Mouse (Mus musculus) kidney, postnatal 36 days (tissue): ENCODE results near the gene Arhgap18.
"Not testable (repeated sequence)": the region's sequence is repeated elsewhere in the genome, so short reads cannot be mapped to it uniquely, and the experiment has no call there.

Experiments
- DNase-seq, 2 experiments: peaks; one replicate each; pipeline ENCODE4 v3.0.0; 2021 to 2022; ENCODE audit warnings: mixed read lengths in 2 of 2

The Arhgap18 gene

GRCm38 (mm10) chr10:26912112-26912797, 159.0 kb downstream of the Arhgap18 start:
- no peak for DNase-seq

- no peak for DNase-seq
These were observed 159.6 kb downstream of the Arhgap18 start for GRCm38 (mm10) chr10:26912807-26913206.

GRCm38 (mm10) chr10:26919307-26919977, 166.2 kb downstream of the Arhgap18 start:
- DNase-seq, result peak; percentile 66 to 69

GRCm38 (mm10) chr10:26920383-26920979, 167.3 kb downstream of the Arhgap18 start:
- peak; percentile 59 to 85 for DNase-seq

- DNase-seq, result not testable (repeated sequence)
These were observed 182.8 kb downstream of the Arhgap18 start for GRCm38 (mm10) chr10:26936056-26936455.

GRCm38 (mm10) chr10:26938464-26938863, 185.2 kb downstream of the Arhgap18 start:
- DNase-seq, result not testable (repeated sequence)

- no peak for DNase-seq
These were observed 186.3 kb downstream of the Arhgap18 start for GRCm38 (mm10) chr10:26939549-26939948.

- DNase-seq, result no peak
These were observed 195.1 kb downstream of the Arhgap18 start for GRCm38 (mm10) chr10:26948331-26948730.

GRCm38 (mm10) chr10:26949667-26950066, 196.4 kb downstream of the Arhgap18 start:
- no peak for DNase-seq

GRCm38 (mm10) chr10:26950448-26950847, 197.2 kb downstream of the Arhgap18 start:
- no peak for DNase-seq

GRCm38 (mm10) chr10:26958513-26958912, 205.3 kb downstream of the Arhgap18 start:
- DNase-seq, result no peak
